Mouse (Mus musculus) bone marrow, adult 2 months (tissue): Measurements from ENCODE around the gene Sap30bp.

ENCODE experiments used
- CTCF ChIP-seq: fragments of 200-500 bp; IDR thresholded peaks from 2 replicates; pipeline ENCODE4 v1.5.1; 2011; ENCODE audit warnings: low read length, control low read depth; ENCODE audit not compliant: control insufficient read depth, insufficient read depth
- POLR2A ChIP-seq: fragments of 200-500 bp; IDR thresholded peaks from 2 replicates; pipeline ENCODE4 v1.6.1; 2011; ENCODE audit warnings: low read depth, mild to moderate bottlenecking, control low read depth, low read length, borderline replicate concordance; ENCODE audit not compliant: control insufficient read depth

DNA sequence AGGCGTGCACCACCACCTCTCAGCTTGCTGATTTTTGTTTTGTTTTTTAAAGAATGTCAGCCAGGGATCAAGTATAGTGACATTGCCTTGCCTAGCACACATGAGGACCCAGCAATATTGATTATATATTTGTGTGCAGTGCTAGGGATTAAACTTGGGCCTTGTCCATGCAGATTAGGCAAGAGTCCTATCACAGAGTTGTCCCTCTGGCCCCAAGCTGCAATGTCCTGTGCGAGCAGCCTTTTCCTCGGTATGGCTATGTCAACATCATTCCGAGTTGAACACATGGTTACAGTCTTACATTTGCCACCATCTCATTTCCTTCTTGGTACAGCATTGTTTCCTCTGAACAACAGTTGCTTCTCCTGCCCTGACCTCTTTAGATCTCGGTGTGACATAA lies 14.0 kb upstream of the Sap30bp start:
- TF ChIP-seq CTCF (no peak), POLR2A (no peak)
